In genomic region chr15:11954190-11954589, GRCm38 (mm10) we compare ENCODE assay signal across 16 mouse cellular contexts. TPM values are rescaled to one million over a fixed set of nuclear protein-coding genes. Genes with fewer than 3 reads are reported as not detected.
"Had no signal": no experiment of that assay in that cellular context is flagged by ENCODE, and none has a peak within 500 bp of the region (broad histone marks: within the 10 kb centered on the region; RNA-seq: fewer than 3 reads in every experiment).

No protein-coding gene starts in this region.

- H3K9me3 ChIP-seq: liver, embryonic 13.5 days; stomach, embryonic 15.5 days had no signal

- H3K27ac ChIP-seq: left cerebral cortex, adult 2 months; liver, embryonic 13.5 days; stomach, embryonic 15.5 days had no signal

- H3K4me3 ChIP-seq: left cerebral cortex, adult 2 months; liver, embryonic 13.5 days; stomach, embryonic 15.5 days had no signal

- H3K4me1 ChIP-seq: liver, embryonic 13.5 days; stomach, embryonic 15.5 days had no signal

- DNase-seq: kidney, postnatal 10 days; kidney, postnatal 36 days; layer of hippocampus, postnatal 36 days; liver, embryonic 13.5 days; lung, adult 2 months; lung, postnatal 14 days; lung, postnatal 4 days; midbrain, embryonic 14.5 days; right cerebral cortex, adult 18-20 months; right cerebral cortex, postnatal 14 days; right cerebral cortex, postnatal 4 days; thymus, postnatal 25 days had no signal

- H3K36me3 ChIP-seq: liver, embryonic 13.5 days; stomach, embryonic 15.5 days had no signal

- H3K27me3 ChIP-seq: liver, embryonic 13.5 days; stomach, embryonic 15.5 days had no signal

RNA-seq across cellular contexts. Expression of gene Npr3, which starts 47.1 kb away (rescaled TPM):
- total RNA-seq: megakaryocyte progenitor cell, adult 5-6 weeks; megakaryocyte-erythroid progenitor cell, adult 5-6 weeks had no signal
